Mouse (Mus musculus) C2C12 (cell line): ENCODE data around the gene Ccr8.

Experiments
- CTCF ChIP-seq: IDR thresholded peaks from one replicate; pipeline ENCODE4 v1.5.1; 2011; ENCODE audit not compliant: control insufficient read depth, insufficient read depth, insufficient read length
- MAX ChIP-seq: IDR thresholded peaks from one replicate; pipeline ENCODE4 v1.6.1; 2011; ENCODE audit warnings: mild to moderate bottlenecking, control low read depth
- MYOD1 ChIP-seq: IDR thresholded peaks from one replicate; pipeline ENCODE4 v1.6.1; 2011; ENCODE audit warnings: low read depth; ENCODE audit not compliant: control insufficient read depth, insufficient read length
- USF1 ChIP-seq: IDR thresholded peaks from one replicate; pipeline ENCODE4 v1.6.1; 2011; ENCODE audit warnings: low read depth, mild to moderate bottlenecking, control low read depth, moderate library complexity

DNA sequence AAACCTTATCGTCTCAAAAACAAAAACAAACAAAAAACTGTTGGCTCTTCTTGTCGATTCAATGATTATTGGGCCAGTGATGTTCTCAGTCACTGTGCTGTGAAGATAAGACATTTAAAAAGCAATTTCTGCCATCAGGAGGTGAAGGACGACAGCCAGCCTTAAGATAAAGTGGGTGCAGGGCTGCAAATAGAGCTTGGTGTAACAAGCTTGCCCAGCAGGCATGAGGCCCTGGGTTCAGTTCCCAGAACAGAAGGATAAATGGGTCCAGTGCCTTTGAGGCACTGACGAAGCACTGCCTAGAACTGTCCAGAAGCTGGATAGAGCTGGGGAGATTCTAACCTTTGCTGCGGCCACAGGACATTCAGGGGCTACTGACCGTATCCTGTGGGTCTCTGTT is 20.6 kb downstream of the Ccr8 start:
- TF ChIP-seq CTCF: no peak
- TF ChIP-seq MYOD1: no peak
- TF ChIP-seq USF1: no peak
- TF ChIP-seq MAX: no peak
